10 mouse cellular contexts compared by ENCODE assay signal in genomic region chr11:99310882-99311281, GRCm38 (mm10). TPM values are rescaled to one million over a fixed set of nuclear protein-coding genes. Genes with fewer than 3 reads are reported as not detected.
A peak's percentile ranks its signal among the peaks of the same experiment; 100 is the strongest.
DNase-seq lines count a peak whose midpoint lies in the region; ATAC-seq and TF ChIP-seq lines count a peak whose summit lies in the region.
"Had no signal": no experiment of that assay in that cellular context is flagged by ENCODE, and none has a peak within 500 bp of the region (broad histone marks: within the 10 kb centered on the region; RNA-seq: fewer than 3 reads in every experiment).

No protein-coding gene starts in this region.

- H3K27ac ChIP-seq in heart, embryonic 12.5 days (ENCODE audit: poor library complexity, severe bottlenecking): no peak overlapping the region
- H3K27ac ChIP-seq in thymus, adult 2 months (ENCODE audit: control insufficient read depth, insufficient read depth, low read length): no peak overlapping the region
- H3K27ac ChIP-seq: limb, embryonic 15.5 days had no signal

- DNase-seq in heart, postnatal 10 days: peak; percentile 4 to 24
- DNase-seq in thymus, adult 2 months: peak; percentile 6
- no peak for DNase-seq in thymus, postnatal 36 days
- DNase-seq in embryo, embryonic 11.5 days (ENCODE audit: low read depth, low spot score): peak; percentile 45
- peak; percentile 75 for DNase-seq in splenic B cell, adult 2 months (ENCODE audit: low read depth, low spot score)
- DNase-seq in layer of hippocampus, adult 9-10 months (ENCODE audit: low spot score): no peak
- DNase-seq in kidney, adult 18-20 months: no peak

- ATAC-seq in heart, embryonic 12.5 days (ENCODE audit: insufficient number of reproducible peaks, low FRiP score): no peak

- H3K9me3 ChIP-seq in heart, embryonic 12.5 days (replicated peaks): no peaks in the 10 kb centered on the region
- H3K9me3 ChIP-seq: limb, embryonic 15.5 days had no signal

- 83% methylated on average over 1 of the region's 1 CpGs for WGBS in heart, embryonic 12.5 days
- 97% methylated on average over 1 of the region's 1 CpGs for WGBS in thymus, adult 2 months

- no peak for TF ChIP-seq CTCF in thymus, adult 2 months (IDR thresholded peaks at IDR 0.05; ENCODE audit: borderline replicate concordance, control insufficient read depth, extremely low read depth, insufficient read depth, low read length, poor library complexity)

- H3K9ac ChIP-seq in heart, embryonic 12.5 days: no peak overlapping the region
- H3K9ac ChIP-seq: limb, embryonic 15.5 days had no signal

- H3K4me2 ChIP-seq in heart, embryonic 12.5 days: no peak overlapping the region
- H3K4me2 ChIP-seq: limb, embryonic 15.5 days had no signal

- H3K36me3 ChIP-seq in heart, embryonic 12.5 days: no peaks in the 10 kb centered on the region
- H3K36me3 ChIP-seq in thymus, adult 2 months (ENCODE audit: control insufficient read depth, insufficient read depth, low read length): no peaks in the 10 kb centered on the region
- no peaks in the 10 kb centered on the region for H3K36me3 ChIP-seq in splenic B cell, adult 2 months (ENCODE audit: control insufficient read depth, insufficient read depth, low read length, poor library complexity, severe bottlenecking)
- H3K36me3 ChIP-seq: limb, embryonic 15.5 days had no signal

- 0 out of 2 replicates have a peak, but pooled peaks cover 4% of the 10 kb centered on the region for H3K27me3 ChIP-seq in heart, embryonic 12.5 days (replicated peaks)
- H3K27me3 ChIP-seq in thymus, adult 2 months (ENCODE audit: control insufficient read depth, insufficient read depth, low read length): no peaks in the 10 kb centered on the region
- no peaks in the 10 kb centered on the region for H3K27me3 ChIP-seq in splenic B cell, adult 2 months (ENCODE audit: control insufficient read depth, insufficient read depth, low read length, poor library complexity, severe bottlenecking)
- H3K27me3 ChIP-seq: limb, embryonic 15.5 days had no signal

- no peak for TF ChIP-seq POLR2A in thymus, adult 2 months (IDR thresholded peaks at IDR 0.05; ENCODE audit: control insufficient read depth, extremely low read depth, insufficient read depth, low read length, poor library complexity)

- no peaks in the 10 kb centered on the region for H3K4me1 ChIP-seq in heart, embryonic 12.5 days (replicated peaks)
- no peaks in the 10 kb centered on the region for H3K4me1 ChIP-seq in thymus, adult 2 months (replicated peaks; ENCODE audit: control insufficient read depth, insufficient read depth, low read length)
- H3K4me1 ChIP-seq: limb, embryonic 15.5 days had no signal

- intact Hi-C loops in heart, postnatal 10 days (cut with DNase I): loop anchor here (1.0 to 5.0 kb wide), 2 partner anchors 53 to 151 kb away; no protein-coding TSS in a partner anchor

- H3K4me3 ChIP-seq in heart, embryonic 12.5 days: no peak overlapping the region
- H3K4me3 ChIP-seq in thymus, adult 2 months (ENCODE audit: control insufficient read depth, insufficient read depth, low read length): no peak overlapping the region
- H3K4me3 ChIP-seq: limb, embryonic 15.5 days had no signal

RNA-seq across cellular contexts. Expression of gene Krt25, which starts 11.9 kb away (rescaled TPM):
- not detected for total RNA-seq in heart, postnatal 10 days (2021)
- polyA plus RNA-seq in heart, embryonic 12.5 days (2016; fragmentation: Nextera tagmentation; extraction: Ambion mirVana): not detected in 2 replicates
- polyA plus RNA-seq in thymus, adult 2 months (2012; rRNA removed): 0.16 and 0.18 TPM in 2 replicates
- polyA plus RNA-seq: gonadal fat pad, adult 2 months; limb, embryonic 15.5 days had no signal

RNA-seq across cellular contexts. Expression of gene Krt24, which starts 25.8 kb away (rescaled TPM):
- total RNA-seq in heart, postnatal 10 days (2021): not detected
- polyA plus RNA-seq in heart, embryonic 12.5 days (2016; fragmentation: Nextera tagmentation; extraction: Ambion mirVana): not detected in 2 replicates
- 0.10 and 0.12 TPM in 2 replicates for polyA plus RNA-seq in thymus, adult 2 months (2012; rRNA removed)
- polyA plus RNA-seq: gonadal fat pad, adult 2 months had no signal

RNA-seq across cellular contexts. Expression of gene Krt26, which starts 26.9 kb away (rescaled TPM):
- total RNA-seq in heart, postnatal 10 days (2021): not detected
- polyA plus RNA-seq in heart, embryonic 12.5 days (2016; fragmentation: Nextera tagmentation; extraction: Ambion mirVana): not detected in 2 replicates
- not detected in 2 replicates for polyA plus RNA-seq in thymus, adult 2 months (2012; rRNA removed)
- polyA plus RNA-seq: gonadal fat pad, adult 2 months; limb, embryonic 15.5 days had no signal

RNA-seq across cellular contexts. Expression of gene Krt27, which starts 40.0 kb away (rescaled TPM):
- total RNA-seq in heart, postnatal 10 days (2021): not detected
- polyA plus RNA-seq in heart, embryonic 12.5 days (2016; fragmentation: Nextera tagmentation; extraction: Ambion mirVana): 0.12 TPM in 1 of 2 replicates, not detected in the other
- 0.05 and 0.13 TPM in 2 replicates for polyA plus RNA-seq in thymus, adult 2 months (2012; rRNA removed)
- polyA plus RNA-seq: gonadal fat pad, adult 2 months; limb, embryonic 15.5 days had no signal

Comparison
In these comparisons a context has a peak if more than half of its experiments do, and no peak if none do; other contexts are left out.
1. DNase-seq: peak in heart, postnatal 10 days (2 of 2), thymus, adult 2 months (single experiment), embryo, embryonic 11.5 days (single experiment) and splenic B cell, adult 2 months (single experiment); none in thymus, postnatal 36 days (0 of 2), layer of hippocampus, adult 9-10 months (single experiment) and kidney, adult 18-20 months (single experiment).